23 mouse cellular contexts compared by ENCODE assay signal in genomic region chr1:163461194-163461593, GRCm38 (mm10). TPM values are rescaled to one million over a fixed set of nuclear protein-coding genes. Genes with fewer than 3 reads are reported as not detected.
DNase-seq lines count a peak whose midpoint lies in the region; ATAC-seq and TF ChIP-seq lines count a peak whose summit lies in the region.
"Had no signal": no experiment of that assay in that cellular context is flagged by ENCODE, and none has a peak within 500 bp of the region (broad histone marks: within the 10 kb centered on the region; RNA-seq: fewer than 3 reads in every experiment).

No protein-coding gene starts in this region.

- WGBS in limb, embryonic 13.5 days = 10% methylated on average over 13 of the region's 13 CpGs
- 95% methylated on average over 13 of the region's 13 CpGs for WGBS in thymus, adult 2 months

- TF ChIP-seq POLR2A in thymus, adult 2 months (IDR thresholded peaks at IDR 0.05; ENCODE audit: control insufficient read depth, extremely low read depth, insufficient read depth, low read length, poor library complexity) = no peak

- no peaks in the 10 kb centered on the region for H3K9me3 ChIP-seq in limb, embryonic 13.5 days
- H3K9me3 ChIP-seq: G1E; heart, embryonic 10.5 days had no signal

- peak; percentile 41 for DNase-seq in embryo, embryonic 10 days (ENCODE audit: low spot score)
- no peak for DNase-seq in embryo, embryonic 9.5 days (ENCODE audit: extremely low spot score)
- DNase-seq in embryo, embryonic 11.5 days (ENCODE audit: low read depth, low spot score) = peak; percentile 41
- peak; percentile 92 for DNase-seq in hindlimb bud, embryonic 11.5 days (ENCODE audit: extremely low spot score, low read depth, low spot score)
- no peak for DNase-seq in heart, adult 11 months
- no peak for DNase-seq in frontal cortex, postnatal 10 days (ENCODE audit: low spot score in 2 of 2)
- no peak for DNase-seq in thymus, adult 2 months
- DNase-seq: adrenal gland, adult 8-10 months; adrenal gland, postnatal 36 days; B cell, adult 2 months; cerebellum, adult 11 months; cerebellum, adult 8-10 months; cerebellum, postnatal 14 days; gastrocnemius, postnatal 36 days; heart, adult 18-20 months; heart, postnatal 10 days had no signal

- H3K4me3 ChIP-seq in limb, embryonic 13.5 days = no peak overlapping the region
- no peak overlapping the region for H3K4me3 ChIP-seq in thymus, adult 2 months (ENCODE audit: control insufficient read depth, insufficient read depth, low read length)
- H3K4me3 ChIP-seq: heart, embryonic 10.5 days had no signal

- TF ChIP-seq CTCF in thymus, adult 2 months (IDR thresholded peaks at IDR 0.05; ENCODE audit: borderline replicate concordance, control insufficient read depth, extremely low read depth, insufficient read depth, low read length, poor library complexity) = no peak

- peak overlapping the region; percentile 17; the same call in 1 of the 2 replicates for H3K4me2 ChIP-seq in limb, embryonic 13.5 days (replicated peaks)
- H3K4me2 ChIP-seq: hindbrain, embryonic 14.5 days had no signal

- H3K27me3 ChIP-seq in limb, embryonic 13.5 days = no peaks in the 10 kb centered on the region
- H3K27me3 ChIP-seq in thymus, adult 2 months (ENCODE audit: control insufficient read depth, insufficient read depth, low read length) = no peaks in the 10 kb centered on the region

- no peaks in the 10 kb centered on the region for H3K36me3 ChIP-seq in limb, embryonic 13.5 days
- no peaks in the 10 kb centered on the region for H3K36me3 ChIP-seq in thymus, adult 2 months (ENCODE audit: control insufficient read depth, insufficient read depth, low read length)
- H3K36me3 ChIP-seq: G1E; heart, embryonic 10.5 days had no signal

- ATAC-seq in limb, embryonic 13.5 days (ENCODE audit: low FRiP score, low read depth) = peak; percentile 36; the same call in 1 of the 2 replicates
- ATAC-seq: CD4-positive, CD25-positive, alpha-beta regulatory T cell, adult 4 months; forebrain, embryonic 16.5 days; intestine, embryonic 16.5 days had no signal

- peak overlapping the region; percentile 39; the same call in 1 of the 2 replicates for H3K27ac ChIP-seq in limb, embryonic 13.5 days
- no peak overlapping the region for H3K27ac ChIP-seq in thymus, adult 2 months (ENCODE audit: control insufficient read depth, insufficient read depth, low read length)
- H3K27ac ChIP-seq: heart, embryonic 10.5 days; hindbrain, embryonic 14.5 days had no signal

- H3K9ac ChIP-seq in limb, embryonic 13.5 days = no peak overlapping the region
- H3K9ac ChIP-seq: hindbrain, embryonic 14.5 days had no signal

- H3K4me1 ChIP-seq in limb, embryonic 13.5 days = 0 out of 2 replicates have a peak, but pooled peaks cover 5% of the 10 kb centered on the region
- no peaks in the 10 kb centered on the region for H3K4me1 ChIP-seq in thymus, adult 2 months (replicated peaks; ENCODE audit: control insufficient read depth, insufficient read depth, low read length)
- H3K4me1 ChIP-seq: heart, embryonic 10.5 days had no signal

RNA-seq across cellular contexts. Expression of gene Gorab, which starts 57.7 kb away (rescaled TPM):
- polyA plus RNA-seq in limb, embryonic 13.5 days (2015; fragmentation: Nextera tagmentation; extraction: Ambion mirVana) = 35.2 and 35.6 TPM in 2 replicates
- 2.0 and 2.2 TPM in 2 replicates for polyA plus RNA-seq in thymus, adult 2 months (2012; rRNA removed)

Comparison
In these comparisons a context has a peak if more than half of its experiments do, and no peak if none do; other contexts are left out.
1. DNase-seq: peak in embryo, embryonic 10 days (single experiment), embryo, embryonic 11.5 days (single experiment) and hindlimb bud, embryonic 11.5 days (single experiment); none in embryo, embryonic 9.5 days (single experiment), heart, adult 11 months (single experiment), frontal cortex, postnatal 10 days (0 of 2) and thymus, adult 2 months (single experiment).
2. RNA of gene Gorab, which starts 57.7 kb away (polyA plus RNA-seq): 35.2 to 35.6 TPM in limb, embryonic 13.5 days; 2.0 to 2.2 TPM in thymus, adult 2 months; every median in the first group is over 10 times any median in the second.